Mouse (Mus musculus) liver, postnatal 0 days (tissue): ENCODE measurements at regions not wholly inside any gene's neighbourhood (a gene's known extent, or its start where the extent isn't known, plus 50 kb on each side); places are given as distances from the start of the nearest gene placed in this dataset.

Experiments used
- ATAC-seq: fragments of 200-750 bp; cut with Nextera tagmentation; 2 replicates; pipeline ENCODE4 v1.8.0; 2017; ENCODE audit warnings: mild to moderate bottlenecking, moderate library complexity
- DNase-seq: peaks from one replicate; pipeline ENCODE4 v3.0.0-alpha.2; 2016
- H3K27ac ChIP-seq: fragments of 300-500 bp; sonication (generic); 2 replicates; pipeline ENCODE4 v1.5.1; 2014; ENCODE audit warnings: antibody characterized with exemption, moderate library complexity, mild to moderate bottlenecking, low read depth
- H3K27me3 ChIP-seq: fragments of 300-500 bp; sonication (generic); 2 replicates; pipeline ENCODE4 v1.6.1; 2014; ENCODE audit warnings: low read length, control low read depth, mixed read lengths; ENCODE audit not compliant: insufficient read depth
- H3K36me3 ChIP-seq: fragments of 300-500 bp; sonication (generic); replicated peaks from 2 replicates; pipeline ENCODE4 v1.6.1; 2014; ENCODE audit warnings: mild to moderate bottlenecking, control low read depth, low read length, moderate library complexity, mixed read lengths; ENCODE audit not compliant: insufficient read depth
- H3K4me1 ChIP-seq: fragments of 300-500 bp; sonication (generic); 2 replicates; pipeline ENCODE4 v1.6.1; 2014; ENCODE audit warnings: antibody characterized with exemption, mild to moderate bottlenecking, control low read depth; ENCODE audit not compliant: insufficient read depth
- H3K4me2 ChIP-seq: fragments of 300-500 bp; sonication (generic); 2 replicates; pipeline ENCODE4 v1.6.1; 2014; ENCODE audit warnings: low read depth, mild to moderate bottlenecking, low read length, moderate library complexity, mixed read lengths
- H3K4me3 ChIP-seq: fragments of 300-500 bp; sonication (generic); 2 replicates; pipeline ENCODE4 v1.5.1; 2014; ENCODE audit warnings: low read depth, low read length
- H3K9ac ChIP-seq: fragments of 300-500 bp; sonication (generic); replicated peaks from 2 replicates; pipeline ENCODE4 v1.6.1; 2014; ENCODE audit warnings: mild to moderate bottlenecking, moderate library complexity
- H3K9me3 ChIP-seq: fragments of 300-500 bp; sonication (generic); 2 replicates; pipeline ENCODE4 v1.6.1; 2016; ENCODE audit warnings: mild to moderate bottlenecking, control low read depth, low read length, mixed read lengths
- CTCF ChIP-seq: sonication (generic); IDR thresholded peaks from 2 replicates; pipeline ENCODE4 v1.5.1; 2016; ENCODE audit warnings: antibody characterized with exemption, low read depth
- EP300 ChIP-seq: IDR thresholded peaks from 2 replicates; pipeline ENCODE4 v1.6.1; 2016; ENCODE audit warnings: antibody characterized with exemption, low read depth, mild to moderate bottlenecking
- WGBS: fragments of 180-500 bp; shearing (Covaris S2); extraction: QIAGEN DNeasy Blood & Tissue Kit; methylation state at CpG from one replicate; pipeline ENCODE4 v1.1.7; 2014; ENCODE audit not compliant: insufficient replicate concordance; 5-methylcytosine and 5-hydroxymethylcytosine counted together

DNA sequence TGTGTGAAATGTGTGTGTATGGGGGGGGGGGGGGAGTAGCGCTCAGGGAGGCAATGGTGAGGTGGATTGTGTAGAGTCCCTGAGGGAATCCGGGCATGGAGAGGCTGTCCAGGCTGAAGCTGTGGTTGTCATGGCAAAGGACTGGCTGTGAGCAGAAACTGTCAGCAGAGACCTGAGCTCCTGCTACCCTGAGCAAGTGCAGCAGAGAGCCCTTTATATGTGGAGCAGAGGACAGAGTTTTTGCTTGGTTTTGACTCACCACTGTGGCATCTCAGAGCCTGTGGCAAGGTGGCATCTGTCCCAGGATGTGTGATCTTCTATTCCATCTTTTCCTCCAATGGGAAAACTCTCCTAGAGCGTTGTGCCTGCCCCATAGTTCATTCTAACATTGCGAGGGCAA lies 65.8 kb upstream of the Slc44a3 start:
- Histone ChIP-seq H3K9me3 (no peaks in the 10 kb centered on the region), H3K4me2 (no peak overlapping the region), H3K27ac (no peak overlapping the region), H3K4me3 (no peak overlapping the region), H3K4me1 (no peaks in the 10 kb centered on the region), H3K9ac (no peak overlapping the region), H3K36me3 (no peaks in the 10 kb centered on the region), H3K27me3 (no peaks in the 10 kb centered on the region)
- no peak for ATAC-seq
- no peak for DNase-seq
- WGBS = 79% methylated on average over 3 of the region's 4 CpGs
- TF ChIP-seq EP300 (no peak), CTCF (no peak)

DNA sequence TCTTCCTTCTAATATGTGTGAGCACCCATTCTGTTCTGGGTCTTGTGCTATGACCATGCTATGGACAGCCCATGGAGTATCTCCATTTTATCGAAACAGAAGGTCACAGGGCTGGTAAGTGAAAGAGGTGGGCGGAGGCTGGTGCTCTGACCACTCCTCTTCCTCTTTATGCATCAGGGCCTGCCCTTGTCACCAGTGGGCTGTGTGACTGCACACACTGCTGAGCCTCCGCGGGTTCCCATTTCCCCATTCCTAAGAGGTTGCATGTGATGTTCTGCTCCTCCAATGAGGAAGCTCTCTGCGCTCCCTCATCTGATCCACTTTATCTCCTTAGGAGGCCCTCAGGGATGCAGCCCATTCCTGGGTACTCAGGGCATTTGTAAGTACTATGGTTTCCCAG lies 65.0 kb upstream of the Slc44a3 start:
- H3K27me3 ChIP-seq = no peaks in the 10 kb centered on the region
- H3K4me2 ChIP-seq = no peak overlapping the region
- peak; percentile 29 for DNase-seq
- peak; percentile 30; the same call in 1 of the 2 replicates for ATAC-seq
- 70% methylated on average over 5 of the region's 5 CpGs for WGBS
- TF ChIP-seq EP300 = no peak
- no peak for TF ChIP-seq CTCF
- H3K4me3 ChIP-seq = no peak overlapping the region
- H3K9ac ChIP-seq = no peak overlapping the region
- no peaks in the 10 kb centered on the region for H3K9me3 ChIP-seq
- no peaks in the 10 kb centered on the region for H3K4me1 ChIP-seq
- no peak overlapping the region for H3K27ac ChIP-seq
- no peaks in the 10 kb centered on the region for H3K36me3 ChIP-seq

DNA sequence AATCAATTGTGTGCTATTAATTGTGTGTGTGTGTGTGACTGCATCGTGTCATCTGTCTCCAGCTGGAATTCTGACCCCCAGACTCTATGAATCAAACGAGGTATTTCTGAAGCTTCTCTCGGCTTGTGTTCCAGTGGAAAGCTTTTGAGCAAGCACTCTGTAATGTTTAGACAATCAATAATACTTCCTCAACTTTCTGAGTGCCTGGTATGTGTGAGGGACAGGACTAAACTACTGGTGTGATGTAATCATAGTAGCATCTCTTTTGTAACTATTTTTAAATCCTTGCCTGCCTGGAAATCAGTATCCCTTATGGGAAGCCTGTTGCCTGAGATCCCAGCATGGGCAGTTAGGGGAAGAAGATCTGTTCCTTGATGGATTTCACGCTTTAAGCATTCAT lies 62.4 kb upstream of the Slc44a3 start:
- Histone ChIP-seq H3K4me2 (no peak overlapping the region), H3K4me3 (no peak overlapping the region), H3K27me3 (no peaks in the 10 kb centered on the region), H3K4me1 (no peaks in the 10 kb centered on the region), H3K9me3 (no peaks in the 10 kb centered on the region), H3K9ac (no peak overlapping the region), H3K27ac (no peak overlapping the region), H3K36me3 (no peaks in the 10 kb centered on the region)
- DNase-seq = no peak
- WGBS = 44% methylated on average over 4 of the region's 4 CpGs
- ATAC-seq = peak; percentile 82
- TF ChIP-seq CTCF = no peak
- peak; percentile 30; the same call in 1 of the 2 replicates for TF ChIP-seq EP300

DNA sequence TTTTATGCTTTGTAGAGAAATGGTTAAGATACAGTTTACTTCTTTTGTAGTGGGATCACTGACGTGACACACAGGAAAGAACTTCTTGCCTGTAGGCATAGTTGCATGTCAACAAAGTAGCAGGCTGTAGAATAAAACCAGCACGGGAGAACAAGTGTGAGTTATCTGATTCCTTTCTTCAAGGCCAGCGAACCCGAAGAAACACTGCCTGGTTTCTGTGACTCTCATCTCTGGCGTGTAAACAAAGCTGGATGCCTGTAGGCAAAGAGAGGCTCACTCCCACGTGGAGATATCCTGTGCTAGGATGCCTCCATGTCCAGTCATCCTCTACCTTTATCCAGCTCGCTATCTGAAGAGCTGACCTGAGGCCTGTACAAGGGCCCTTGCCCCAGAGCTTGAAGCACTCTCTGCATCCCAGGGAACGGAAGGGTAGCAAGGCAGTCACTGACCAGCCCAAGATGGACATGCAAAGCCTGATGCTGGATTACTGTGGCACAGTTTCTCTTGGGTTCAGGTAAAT lies 61.5 kb upstream of the Slc44a3 start:
- no peak for DNase-seq
- Histone ChIP-seq H3K9me3 (no peaks in the 10 kb centered on the region), H3K4me3 (no peak overlapping the region), H3K27ac (no peak overlapping the region), H3K9ac (no peak overlapping the region), H3K27me3 (no peaks in the 10 kb centered on the region), H3K36me3 (no peaks in the 10 kb centered on the region), H3K4me2 (no peak overlapping the region), H3K4me1 (no peaks in the 10 kb centered on the region)
- TF ChIP-seq EP300 (no peak), CTCF (no peak)
- no peak for ATAC-seq
- WGBS = 63% methylated on average over 8 of the region's 8 CpGs

DNA sequence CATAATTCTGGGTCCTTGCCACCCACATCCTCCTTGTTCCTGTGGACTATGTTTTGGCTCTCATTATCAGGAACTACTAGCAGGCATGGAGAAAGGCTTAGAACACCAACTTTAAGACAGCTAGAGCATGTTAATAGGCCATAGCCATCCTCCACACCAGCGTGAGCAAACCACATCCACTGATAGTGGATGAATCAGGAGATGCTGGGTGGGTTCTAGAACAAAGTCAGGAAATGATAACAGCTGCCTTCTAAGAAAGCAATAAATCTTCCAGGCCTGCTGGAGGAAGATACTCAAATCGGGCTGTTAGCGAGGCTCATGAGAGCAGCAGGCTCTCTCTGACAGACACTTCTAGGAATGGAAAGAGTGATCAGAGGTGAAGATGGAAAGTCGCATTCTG lies 60.9 kb upstream of the Slc44a3 start:
- Histone ChIP-seq H3K4me2 (no peak overlapping the region), H3K27me3 (no peaks in the 10 kb centered on the region), H3K9ac (no peak overlapping the region), H3K4me3 (no peak overlapping the region), H3K9me3 (no peaks in the 10 kb centered on the region), H3K4me1 (no peaks in the 10 kb centered on the region), H3K27ac (no peak overlapping the region), H3K36me3 (no peaks in the 10 kb centered on the region)
- DNase-seq = no peak
- TF ChIP-seq CTCF = no peak
- TF ChIP-seq EP300 = no peak
- no peak for ATAC-seq
- WGBS = 44% methylated on average over 4 of the region's 4 CpGs

DNA sequence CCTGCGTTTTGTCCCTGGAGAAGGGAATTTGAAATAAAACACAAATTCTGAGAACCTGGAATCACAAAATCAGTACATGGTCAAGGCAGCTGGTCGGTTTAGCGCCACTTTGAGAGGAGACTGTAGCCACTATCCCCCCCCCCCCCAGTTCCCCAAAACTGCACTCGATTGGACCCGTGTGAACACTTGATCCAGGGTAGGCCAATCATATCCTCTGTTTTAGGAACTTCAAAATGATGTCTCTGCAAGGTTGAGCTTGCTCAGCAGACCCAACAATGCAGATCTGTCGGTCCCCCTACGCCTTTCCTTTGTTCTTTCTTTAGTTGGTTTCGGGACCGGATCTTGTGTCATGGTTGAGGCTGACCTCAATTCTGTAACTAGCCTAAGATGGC lies 57.3 kb upstream of the Slc44a3 start:
- Histone ChIP-seq H3K9ac (no peak overlapping the region), H3K27ac (no peak overlapping the region), H3K4me3 (no peak overlapping the region), H3K4me1 (no peaks in the 10 kb centered on the region), H3K9me3 (no peaks in the 10 kb centered on the region), H3K36me3 (no peaks in the 10 kb centered on the region), H3K4me2 (no peak overlapping the region), H3K27me3 (no peaks in the 10 kb centered on the region)
- no peak for ATAC-seq
- TF ChIP-seq CTCF (no peak), EP300 (no peak)
- DNase-seq = no peak
- 83% methylated on average over 9 of the region's 9 CpGs for WGBS
